Mouse (Mus musculus) NIH3T3 (cell line): ENCODE data around the gene Nrf1.

Experiments used
- DNase-seq: peaks from one replicate; pipeline ENCODE4 v3.0.0-alpha.2; 2012; ENCODE audit warnings: low read depth

Gene Nrf1

DNA sequence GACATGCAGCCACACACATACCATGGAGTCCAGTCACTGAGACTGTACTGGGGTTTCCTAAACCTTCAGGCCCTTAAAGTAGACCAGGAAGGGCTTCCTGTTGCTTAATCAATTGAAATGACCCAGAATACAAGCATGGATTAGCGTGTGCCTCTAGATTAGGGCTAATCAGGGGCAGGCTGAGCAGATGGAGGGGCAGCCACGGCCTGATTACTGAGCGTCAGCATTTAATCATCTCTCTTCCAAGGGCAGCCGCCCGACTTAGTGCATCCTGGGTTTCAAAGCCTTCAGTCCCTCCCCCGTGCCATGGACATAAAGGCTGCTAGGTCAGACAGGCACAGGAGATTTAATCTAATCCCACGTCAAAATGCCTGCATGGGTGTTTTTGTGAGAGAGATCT lies 99.3 kb downstream of the Nrf1 start:
- DNase-seq: no peak

DNA sequence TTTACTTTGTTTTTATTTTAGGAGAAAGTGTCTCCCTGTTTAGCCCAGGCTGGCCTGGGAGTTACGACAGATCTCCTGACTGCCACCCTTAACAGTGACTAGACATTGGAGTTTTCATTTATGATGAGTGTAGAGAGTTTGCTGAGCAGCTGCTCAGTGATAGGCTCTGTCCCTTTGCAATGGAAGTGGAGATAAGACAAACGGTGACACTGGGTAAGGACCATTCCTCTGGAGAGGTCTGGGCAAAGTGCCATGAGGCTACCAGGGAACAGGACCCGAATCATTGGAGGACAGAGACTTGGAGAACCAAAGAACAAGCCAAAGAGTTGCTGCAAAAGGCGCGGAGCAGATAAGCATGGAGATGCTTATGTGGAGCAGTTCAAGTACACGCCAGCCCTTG lies 100.0 kb downstream of the Nrf1 start:
- no peak for DNase-seq

- DNase-seq: no peak
Measured at GRCm38 (mm10) chr6:30150471-30150870, 102.7 kb downstream of the Nrf1 start.

- no peak for DNase-seq
Measured at GRCm38 (mm10) chr6:30152163-30152562, 104.4 kb downstream of the Nrf1 start.

DNA sequence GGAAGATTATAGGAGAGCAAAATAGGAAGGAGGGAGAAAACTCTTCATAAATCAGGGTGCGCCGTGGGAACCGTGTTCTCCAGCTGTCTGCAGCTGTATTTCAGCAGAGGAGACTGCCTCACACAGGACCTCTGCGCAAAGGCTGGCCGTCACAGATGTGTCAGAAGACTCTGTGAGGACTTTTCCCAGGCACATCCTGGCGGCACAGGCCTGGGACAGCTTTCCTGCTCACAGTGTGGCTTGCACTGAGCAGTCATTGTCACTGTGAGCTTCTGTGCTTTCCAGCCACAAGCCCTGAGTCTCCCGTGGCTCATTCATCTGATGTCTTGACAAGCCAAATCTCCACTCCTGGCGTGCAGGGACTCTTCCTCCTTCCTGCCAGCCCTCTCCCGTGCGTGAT lies 104.9 kb downstream of the Nrf1 start:
- DNase-seq: no peak

DNA sequence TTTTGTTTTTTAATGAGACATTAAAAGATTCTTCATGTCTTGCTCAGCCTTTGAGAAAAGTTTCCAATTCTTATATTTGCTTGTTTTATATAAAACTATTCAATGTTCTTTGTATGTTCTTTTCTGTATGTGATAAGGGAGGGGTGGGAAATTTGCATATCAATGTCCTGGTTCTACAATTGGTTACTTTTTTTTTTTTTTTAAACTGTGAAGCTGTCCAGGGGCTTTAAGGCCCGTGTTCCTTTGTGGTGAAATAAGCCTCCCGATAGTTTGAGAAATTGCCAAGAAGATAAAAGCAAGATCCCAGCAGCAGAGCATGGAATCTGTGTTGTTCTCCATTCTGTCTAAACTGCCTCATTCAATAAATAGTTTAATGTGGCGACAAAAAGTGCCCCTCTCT lies 105.3 kb downstream of the Nrf1 start:
- DNase-seq: no peak

DNA sequence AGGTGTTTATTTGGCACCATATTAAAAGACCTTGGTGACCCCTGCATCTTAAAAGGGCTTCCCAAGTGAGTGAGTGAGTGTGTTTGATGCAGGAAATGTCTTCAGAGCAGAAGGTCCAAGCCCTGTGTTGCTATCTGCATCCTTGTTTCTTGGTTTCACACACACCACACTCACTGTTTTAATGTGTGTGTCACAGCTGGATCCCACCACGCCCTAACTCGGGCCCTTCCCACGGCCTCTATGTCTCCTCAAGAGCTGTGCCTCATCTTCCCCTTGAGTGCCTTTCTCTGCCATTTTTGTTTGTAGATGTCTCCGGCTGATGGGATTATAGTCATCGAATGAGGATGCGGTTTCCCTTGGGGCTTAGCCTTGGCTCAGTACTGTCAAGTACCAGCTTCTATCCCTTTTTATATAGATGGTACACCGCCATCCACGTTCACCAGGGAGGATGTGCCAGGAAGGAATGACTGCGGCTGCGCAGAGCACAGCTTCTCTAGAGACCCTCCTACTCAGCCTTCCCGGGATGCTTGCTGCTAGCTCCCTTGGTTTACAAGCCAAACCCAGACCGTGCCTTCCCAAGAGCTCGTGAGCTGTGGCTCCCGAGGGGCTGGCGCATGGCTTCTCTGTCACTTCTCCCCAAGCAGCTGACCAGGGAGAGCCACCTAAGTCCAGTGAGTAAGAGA lies 106.1 kb downstream of the Nrf1 start:
- no peak for DNase-seq

- no peak for DNase-seq
Measured at GRCm38 (mm10) chr6:30159516-30160045, 111.8 kb downstream of the Nrf1 start.

DNA sequence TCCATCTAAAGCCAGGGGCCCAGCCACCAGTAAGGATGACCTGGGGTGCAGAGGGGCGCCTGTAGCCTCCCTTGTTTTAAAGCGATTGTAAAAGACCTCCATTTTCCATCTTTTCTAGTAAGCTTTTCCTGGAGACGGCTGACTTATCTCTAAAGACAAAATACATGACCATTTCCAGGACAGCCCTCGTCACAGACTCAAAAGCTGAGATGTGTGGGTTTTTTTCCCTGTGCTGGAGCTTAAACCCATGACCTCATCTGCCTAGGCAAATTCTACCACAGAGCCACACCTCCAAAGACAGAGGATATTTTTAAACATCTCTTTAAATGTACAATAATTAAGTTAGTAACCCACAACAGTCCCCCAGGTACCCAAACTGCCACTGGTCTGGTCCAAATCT lies 112.6 kb downstream of the Nrf1 start:
- DNase-seq: no peak

DNA sequence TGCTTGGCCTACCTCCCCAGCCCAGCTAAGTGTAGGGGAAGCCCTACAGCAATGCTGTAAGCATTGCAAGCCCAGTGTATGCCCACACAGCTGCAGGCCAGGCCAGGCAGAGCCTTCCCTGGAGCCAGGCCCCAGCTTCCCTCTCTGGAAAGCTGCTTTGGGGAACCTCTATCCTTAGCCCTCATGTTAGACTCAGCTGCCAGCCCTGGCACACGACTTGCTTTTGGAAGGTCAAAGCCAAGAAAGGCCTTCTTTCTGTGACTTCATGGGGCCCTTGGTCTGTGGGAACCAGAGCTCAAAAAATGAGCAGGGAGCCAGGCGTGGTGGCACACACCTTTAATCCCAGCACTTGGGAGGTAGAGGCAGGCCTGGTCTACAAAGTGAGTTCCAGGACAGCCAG lies 113.8 kb downstream of the Nrf1 start:
- DNase-seq: peak; percentile 55

DNA sequence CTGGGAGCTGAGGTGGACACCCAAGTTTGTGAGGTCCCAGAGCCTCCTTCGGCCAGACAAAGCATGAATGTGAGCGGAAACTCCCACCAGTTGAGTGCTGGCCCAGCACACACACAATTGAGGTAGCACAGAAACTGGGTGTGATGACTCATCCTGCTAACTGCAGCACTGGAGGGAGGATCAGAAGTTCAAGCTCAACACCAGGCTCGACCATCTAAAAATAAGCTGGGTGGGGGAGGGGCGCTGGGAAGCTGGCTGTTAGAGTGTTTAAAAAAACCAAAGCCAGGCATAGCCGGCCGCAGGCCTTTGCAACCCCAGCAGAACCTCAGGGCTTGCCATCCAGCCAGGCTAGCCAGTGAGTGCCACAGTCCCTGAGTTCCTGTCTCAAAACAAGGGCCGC lies 114.3 kb downstream of the Nrf1 start:
- DNase-seq: peak; percentile 93

GRCm38 (mm10) chr6:30166349-30166748 lies 118.6 kb downstream of the Nrf1 start:
- DNase-seq: no peak

GRCm38 (mm10) chr6:30167192-30167591 lies 119.4 kb downstream of the Nrf1 start:
- DNase-seq: peak; percentile 49

DNA sequence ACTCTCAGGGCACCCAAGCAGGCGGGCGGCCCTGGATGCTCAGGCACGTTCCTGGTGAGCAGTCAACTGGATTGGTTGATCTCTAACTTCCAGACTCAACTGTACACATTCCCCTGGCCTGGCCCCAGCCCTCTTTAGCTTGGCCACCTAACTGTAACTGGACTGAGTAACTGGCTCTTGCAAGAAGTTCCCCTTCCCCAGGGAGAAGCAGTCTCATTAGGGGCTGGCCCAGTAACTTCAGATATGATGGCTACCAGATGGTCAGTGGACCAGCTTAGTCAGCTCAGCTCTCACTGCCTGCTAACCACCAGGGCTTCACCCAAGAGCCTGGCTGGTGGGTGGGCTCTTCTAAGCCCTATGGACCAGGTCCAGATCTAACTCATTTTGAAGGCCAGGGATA lies 120.5 kb downstream of the Nrf1 start:
- DNase-seq: peak; percentile 82

DNA sequence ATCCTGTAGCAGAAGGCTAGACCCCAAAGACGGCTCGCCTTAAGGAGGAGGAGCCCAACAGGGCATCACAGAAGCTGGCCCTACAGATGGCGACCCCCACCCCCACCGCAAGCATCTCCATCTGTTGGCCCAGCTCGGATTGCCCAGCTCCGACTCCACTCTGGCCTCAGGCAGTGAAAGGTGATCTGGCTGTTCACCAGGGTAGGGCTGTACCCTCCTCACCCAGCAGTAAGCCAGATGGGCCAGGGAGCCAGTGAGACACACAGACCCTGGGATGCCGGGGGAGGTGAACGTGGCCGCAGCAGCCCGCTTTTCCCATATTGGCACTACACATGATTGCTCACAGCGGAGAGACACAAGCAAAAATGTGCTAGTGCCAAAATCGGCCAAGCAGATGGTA lies 121.4 kb downstream of the Nrf1 start:
- DNase-seq: no peak

DNA sequence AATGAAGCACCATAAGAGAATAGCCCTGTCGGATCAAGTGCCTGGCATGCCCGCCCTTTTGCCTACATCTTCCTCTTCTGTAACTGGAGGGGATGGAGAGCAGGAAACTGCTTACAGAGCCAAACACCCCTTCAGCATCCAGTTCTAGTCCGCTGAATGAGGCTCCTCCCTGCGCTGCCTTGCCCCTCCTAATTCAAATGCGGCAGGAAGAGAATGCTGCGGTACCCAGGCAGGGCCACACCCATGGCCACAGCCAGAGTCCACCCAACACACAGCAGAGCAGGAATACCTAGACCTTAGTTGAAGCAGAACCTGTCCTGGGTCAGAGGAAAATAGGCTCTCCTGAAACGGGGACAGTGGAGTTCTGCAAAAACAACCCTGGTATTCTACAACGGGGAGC lies 123.4 kb downstream of the Nrf1 start:
- DNase-seq: no peak

- DNase-seq: no peak
Measured at GRCm38 (mm10) chr6:30171967-30172366, 124.2 kb downstream of the Nrf1 start.

GRCm38 (mm10) chr6:30172441-30172819 lies 124.6 kb downstream of the Nrf1 start:
- no peak for DNase-seq

GRCm38 (mm10) chr6:30172820-30173550 lies 125.2 kb downstream of the Nrf1 start:
- DNase-seq: peak; percentile 48

DNA sequence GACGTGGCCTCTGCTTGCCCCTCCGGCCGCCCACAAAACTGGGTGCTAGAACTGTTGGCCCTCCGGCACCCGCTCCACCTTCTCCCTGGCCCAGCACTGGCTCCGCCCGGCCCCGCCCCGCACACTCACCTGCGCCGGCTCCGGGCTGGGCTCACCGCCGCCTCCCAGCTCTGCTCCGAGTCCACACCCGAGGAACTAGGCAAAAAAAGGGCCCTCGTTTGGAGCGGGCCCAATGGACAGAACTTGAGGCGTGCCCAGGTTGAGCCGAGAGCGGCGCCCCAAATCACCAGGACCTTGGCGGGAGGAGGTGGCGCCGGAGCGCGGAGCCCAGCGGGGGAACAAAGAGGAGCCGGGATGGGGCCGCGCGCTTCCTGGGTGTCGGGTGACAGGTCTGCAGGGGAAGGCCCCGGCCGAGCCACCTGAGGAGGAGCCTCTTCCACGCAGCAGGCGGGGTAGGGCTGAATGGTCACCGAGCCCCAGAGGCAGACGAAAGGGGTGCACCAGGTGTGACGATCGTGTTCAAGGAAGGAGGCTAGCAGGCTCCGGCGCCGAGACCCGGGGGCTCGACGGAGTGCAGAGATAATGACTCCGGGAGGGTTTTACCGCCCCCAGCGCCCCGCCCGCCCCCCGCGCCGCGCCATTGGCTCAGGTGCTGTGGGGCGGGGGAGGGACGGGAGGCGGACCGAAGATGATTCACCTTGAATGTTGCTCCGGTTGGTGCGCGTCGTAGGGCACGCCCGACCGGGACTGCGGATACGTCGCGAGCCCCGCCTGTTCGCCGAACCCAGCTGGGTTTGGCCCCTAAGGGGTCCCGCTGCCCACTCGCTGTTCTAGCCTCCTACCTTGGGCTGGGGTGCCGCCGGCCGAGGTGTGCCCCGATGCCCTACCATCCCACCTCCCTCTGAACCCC lies 126.0 kb downstream of the Nrf1 start:
- peak; percentile 80 for DNase-seq

DNA sequence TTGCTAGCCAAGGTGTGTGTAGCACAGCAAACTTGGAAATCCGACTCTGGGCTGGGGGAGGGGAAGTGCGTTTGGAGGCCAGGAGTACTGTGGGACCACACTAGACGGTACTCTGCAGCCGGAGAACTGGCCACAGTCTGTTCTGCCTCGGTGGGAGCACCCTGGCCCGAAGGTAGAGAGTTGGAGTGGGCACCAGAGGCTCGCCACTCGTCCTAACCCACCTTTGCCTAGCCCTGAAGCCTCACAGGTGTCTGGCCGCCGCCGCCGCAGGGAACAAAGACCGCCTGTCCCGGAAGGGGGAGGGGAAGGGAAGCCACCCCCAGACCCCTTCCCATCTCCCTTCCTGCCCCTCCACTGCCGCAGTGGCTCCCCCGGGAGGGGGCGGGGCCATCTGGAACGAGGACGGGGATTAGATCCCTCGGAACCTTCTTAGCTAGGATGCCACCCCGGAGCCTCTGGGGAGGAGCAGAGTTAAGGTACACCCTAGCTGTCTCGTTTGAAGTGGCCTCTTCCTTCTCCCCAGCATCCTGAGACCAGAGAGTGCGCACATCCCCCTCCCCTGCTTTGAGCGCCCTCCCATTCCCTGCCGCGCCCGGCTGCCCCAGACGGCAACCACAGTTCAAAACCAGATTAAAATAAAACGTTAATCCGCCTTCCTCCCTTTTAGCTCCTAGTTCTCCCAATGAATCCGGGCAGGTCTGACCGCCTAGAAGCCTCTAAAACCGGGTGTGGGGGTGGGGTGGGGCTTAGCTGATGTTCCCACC lies 126.9 kb downstream of the Nrf1 start:
- no peak for DNase-seq
